Mouse (Mus musculus): ENCODE measurements around the gene Prkn.

The Prkn gene

GRCm38 (mm10) chr17:11290183-11290582 is 450.0 kb downstream of the Prkn start:
- DNase-seq: no peak

DNA sequence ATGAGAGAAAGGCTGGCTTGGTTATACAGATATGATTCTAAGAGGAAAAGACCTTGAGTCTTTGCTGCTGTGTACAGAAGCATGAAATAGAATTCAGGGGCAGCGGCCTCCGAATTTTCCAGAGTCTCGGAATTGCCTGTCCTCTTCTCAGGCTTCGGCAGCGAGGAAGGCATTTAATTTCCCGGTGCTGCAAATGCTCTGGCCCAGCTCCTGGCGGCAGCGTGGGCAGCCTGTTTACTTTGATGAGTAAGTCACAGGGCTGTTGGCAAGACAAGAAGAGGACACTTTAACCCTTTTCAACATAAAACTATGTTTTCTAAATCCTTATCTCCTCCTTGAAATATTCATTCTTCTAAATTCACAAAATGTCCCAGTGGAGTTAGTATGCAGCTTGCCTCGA is 462.9 kb downstream of the Prkn start:
- DNase-seq: no peak

GRCm38 (mm10) chr17:11309843-11310242 is 469.7 kb downstream of the Prkn start:
- peak; percentile 6 for DNase-seq

- DNase-seq: no peak
These were observed 474.0 kb downstream of the Prkn start for GRCm38 (mm10) chr17:11314163-11314562.

- DNase-seq: no peak
These were observed 475.5 kb downstream of the Prkn start for GRCm38 (mm10) chr17:11315675-11316074.

DNA sequence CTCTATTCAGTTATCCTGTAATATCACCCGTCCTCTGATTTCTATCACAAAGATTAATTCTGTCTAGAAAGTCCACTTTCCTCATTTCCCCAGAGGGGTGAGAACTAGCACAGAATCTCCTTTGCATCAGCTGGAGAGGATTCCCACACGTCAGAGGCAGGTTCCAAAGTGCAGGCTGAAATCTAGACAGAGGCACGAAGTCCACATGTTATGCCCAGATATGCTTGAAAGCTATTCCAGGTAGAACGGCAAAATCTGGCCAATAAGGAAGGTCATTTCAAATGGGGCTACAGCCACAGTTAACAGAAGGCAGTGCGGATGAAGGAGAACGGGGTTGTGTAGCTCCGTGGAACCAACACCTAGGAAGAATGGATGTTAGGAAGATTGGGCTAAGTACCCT is 478.8 kb downstream of the Prkn start:
- DNase-seq: no peak

DNA sequence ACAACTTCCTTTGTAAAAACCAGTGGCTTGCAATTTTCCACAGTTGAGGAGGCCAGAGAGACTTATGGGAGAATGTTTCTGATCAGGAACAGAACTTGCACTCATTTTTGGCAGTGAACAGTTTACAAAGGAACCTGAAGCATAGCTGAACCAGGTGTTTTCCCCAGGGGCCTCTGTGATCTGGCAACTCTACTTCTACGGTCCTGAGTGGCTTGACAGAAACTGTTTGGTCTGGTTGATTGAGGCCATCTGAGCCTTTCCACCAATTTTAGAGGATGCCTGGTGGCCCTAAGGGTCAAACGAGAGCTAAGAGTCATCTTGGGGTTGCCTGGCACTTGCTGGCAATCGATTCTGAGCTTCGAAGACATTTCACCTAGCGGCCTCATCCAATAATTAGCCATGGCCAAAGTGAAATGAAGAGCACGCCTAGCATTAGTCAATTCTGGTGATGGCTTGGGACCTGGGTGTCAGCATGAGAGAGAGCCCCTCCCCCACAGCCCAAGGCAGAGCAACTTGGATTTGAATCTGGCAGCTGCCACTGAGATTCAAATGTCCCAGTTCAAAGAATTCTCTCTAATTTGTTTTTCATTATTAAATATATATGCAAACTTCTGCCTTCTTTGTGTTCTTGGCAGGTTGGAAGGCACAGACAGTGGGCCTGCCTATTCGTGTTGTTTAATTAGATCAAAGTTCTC is 479.6 kb downstream of the Prkn start:
- DNase-seq: no peak

- no peak for DNase-seq
These were observed 491.9 kb downstream of the Prkn start for GRCm38 (mm10) chr17:11332081-11332480.

DNA sequence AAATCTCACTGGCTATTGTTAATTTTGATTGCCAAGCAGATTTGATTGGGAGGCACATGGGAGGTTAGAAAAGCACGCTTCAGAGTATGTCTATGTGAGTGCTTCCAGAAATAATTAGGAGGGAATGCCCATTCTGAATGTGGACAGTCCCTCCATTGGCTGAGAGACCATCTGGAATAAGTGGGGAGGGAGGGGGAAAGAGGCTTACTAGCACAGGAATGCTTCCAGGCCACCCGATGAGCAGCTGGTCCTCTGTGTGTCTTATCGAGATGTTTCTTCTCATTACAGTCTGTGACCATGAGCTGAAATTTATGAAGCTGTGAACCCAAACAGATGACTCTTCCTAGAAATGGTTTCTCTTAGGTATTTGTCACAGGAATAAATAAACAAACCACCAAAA is 493.6 kb downstream of the Prkn start:
- no peak for DNase-seq

DNA sequence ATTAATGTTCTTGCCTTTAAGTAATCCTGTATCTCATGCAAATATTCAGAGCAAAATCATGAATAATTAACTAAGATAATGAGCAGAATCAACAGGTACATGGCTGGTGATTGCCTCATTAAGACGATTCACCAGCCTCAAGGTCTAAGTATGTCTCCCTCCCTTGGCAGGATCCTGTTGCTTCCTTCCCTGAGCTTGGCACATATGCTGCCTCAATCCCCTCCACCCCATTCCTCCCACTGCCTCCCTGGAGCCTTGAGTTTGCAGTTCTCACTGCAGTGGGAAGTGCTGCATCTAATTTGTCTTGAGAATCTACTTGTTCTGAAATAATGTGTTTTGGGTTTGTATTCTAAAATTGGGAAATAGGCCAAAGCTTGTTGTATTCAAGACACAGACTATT is 496.0 kb downstream of the Prkn start:
- no peak for DNase-seq

GRCm38 (mm10) chr17:11340368-11340767 is 500.2 kb downstream of the Prkn start:
- DNase-seq: no peak

DNA sequence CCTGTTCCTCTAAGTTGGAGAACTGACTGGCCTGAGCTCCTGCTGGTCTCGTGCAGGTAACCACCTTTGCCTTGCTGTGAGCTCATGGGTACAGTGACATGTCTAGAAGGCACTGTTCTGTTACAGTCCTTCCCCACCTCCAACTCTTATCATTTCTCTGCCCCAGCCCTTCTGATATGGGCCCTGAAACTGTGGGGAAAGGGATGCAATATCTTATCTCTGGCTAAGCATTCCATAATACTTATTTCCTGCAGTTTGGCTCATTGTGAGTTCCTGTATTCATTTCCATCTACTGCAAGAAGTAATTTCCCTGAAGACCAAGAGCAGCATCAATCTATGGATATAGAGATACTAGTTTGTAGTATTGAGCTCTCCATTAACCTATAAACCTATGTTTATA is 506.1 kb downstream of the Prkn start:
- DNase-seq: no peak

DNA sequence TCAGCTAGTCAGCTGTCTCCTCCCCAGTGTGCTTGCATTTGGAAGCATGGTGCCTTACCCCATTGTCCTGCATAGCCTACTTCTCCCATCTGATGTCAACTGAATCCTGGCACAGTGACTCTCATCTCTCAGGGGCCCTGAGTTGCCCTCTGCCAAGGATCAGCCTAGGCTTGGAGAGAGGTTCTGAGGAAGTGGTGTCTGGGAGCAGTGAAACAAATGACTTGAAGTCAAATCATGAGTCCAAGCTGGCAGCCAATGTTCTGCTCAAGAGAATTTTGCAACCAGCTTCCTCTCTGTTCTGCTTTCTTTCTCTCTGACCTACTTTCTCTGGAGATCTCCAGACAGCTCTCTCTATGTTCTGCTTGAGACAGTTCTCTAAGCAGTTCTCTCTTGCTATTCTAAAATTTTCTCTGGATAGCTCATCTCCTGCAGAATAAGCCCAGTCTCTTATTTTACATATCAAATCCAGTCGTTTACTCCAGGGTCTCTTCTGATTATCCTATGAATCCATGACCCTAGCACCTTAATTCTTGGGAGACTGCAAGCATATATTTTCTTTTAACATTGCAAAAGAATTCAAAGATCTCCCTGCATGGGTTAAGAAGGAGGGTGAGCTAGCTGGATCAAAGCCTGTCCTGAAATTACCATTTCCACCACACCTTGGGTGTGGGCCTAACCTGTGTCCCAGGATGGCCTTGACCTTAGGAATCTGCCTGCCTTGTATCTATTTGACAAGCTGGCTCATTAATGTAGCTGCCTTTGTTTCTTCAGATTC is 512.8 kb downstream of the Prkn start:
- peak; percentile 3 for DNase-seq

- DNase-seq: no peak
These were observed 513.4 kb downstream of the Prkn start for GRCm38 (mm10) chr17:11353553-11353945.

GRCm38 (mm10) chr17:11354348-11354747 is 514.2 kb downstream of the Prkn start:
- DNase-seq: no peak

DNA sequence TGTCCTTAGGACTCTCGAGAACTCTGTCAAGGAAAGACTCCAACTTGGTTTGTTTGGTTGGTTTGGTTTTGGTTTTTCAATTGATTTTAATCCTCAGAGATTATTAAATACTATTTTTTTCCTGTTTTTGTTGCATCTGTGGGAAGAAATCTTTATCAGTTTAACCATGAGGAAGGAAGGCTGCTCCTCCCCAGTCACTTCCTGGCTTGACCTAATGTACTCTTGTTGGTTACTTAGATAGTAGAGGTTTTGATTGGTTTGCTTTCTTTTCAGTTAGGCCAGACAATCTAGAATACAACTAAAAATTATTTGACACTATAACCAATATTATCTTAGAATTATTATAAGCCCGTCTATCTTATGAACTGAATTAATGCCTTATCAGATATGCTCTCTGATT is 535.3 kb downstream of the Prkn start:
- no peak for DNase-seq

GRCm38 (mm10) chr17:11383364-11383962 is 543.3 kb downstream of the Prkn start:
- DNase-seq: no peak

GRCm38 (mm10) chr17:11385246-11385645 is 545.1 kb downstream of the Prkn start:
- no peak for DNase-seq

GRCm38 (mm10) chr17:11392622-11393294 is 552.6 kb downstream of the Prkn start:
- no peak for DNase-seq

DNA sequence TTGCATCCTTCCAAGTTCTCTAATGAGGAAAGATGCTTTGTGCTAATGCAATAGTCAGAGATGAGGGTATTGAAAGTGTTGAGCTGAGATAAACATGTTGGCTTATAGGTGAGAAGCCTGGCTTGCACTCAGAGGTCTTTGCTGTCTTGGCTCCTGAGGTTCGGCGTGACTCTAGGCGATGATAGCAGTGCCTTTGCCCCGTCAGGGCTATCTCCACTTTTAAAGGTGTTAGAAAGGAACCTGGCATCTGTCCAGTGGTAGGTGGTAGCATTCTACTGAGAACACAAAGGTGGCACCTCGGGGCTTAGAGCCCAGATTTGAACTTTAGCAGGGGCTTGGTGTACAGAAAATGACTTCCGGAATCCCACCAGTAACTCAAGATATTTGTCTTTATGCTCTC is 554.4 kb downstream of the Prkn start:
- DNase-seq: no peak

GRCm38 (mm10) chr17:11397678-11398077 is 557.5 kb downstream of the Prkn start:
- no peak for DNase-seq

DNA sequence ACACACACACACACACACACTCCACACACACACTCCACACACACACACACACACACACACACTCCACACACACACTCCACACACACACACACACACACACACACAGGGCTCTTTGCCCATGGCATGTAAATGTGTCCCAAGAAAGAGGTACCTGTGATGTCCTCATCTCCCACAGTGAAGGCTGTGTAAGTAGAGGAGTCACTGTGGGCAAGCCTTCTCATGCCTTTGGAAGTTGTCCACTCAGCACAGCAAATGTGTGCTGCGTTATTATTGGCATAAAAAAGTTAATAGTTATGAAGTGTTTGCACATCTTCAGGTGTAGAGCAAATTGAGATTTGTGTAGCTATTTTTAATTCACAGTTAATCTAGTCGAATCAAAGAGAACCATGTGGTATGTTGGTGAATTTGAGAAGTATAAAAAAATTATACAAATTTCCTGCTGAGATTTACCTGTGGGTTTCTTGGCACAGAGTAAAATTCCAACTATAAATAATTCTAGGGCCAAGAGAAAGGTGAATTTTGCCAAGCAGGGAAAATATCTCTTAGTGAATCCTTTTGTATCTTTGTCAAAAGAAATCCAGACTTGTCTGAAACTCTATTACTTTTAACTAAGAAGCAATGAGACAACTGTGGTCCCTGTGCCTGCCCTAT is 562.2 kb downstream of the Prkn start:
- no peak for DNase-seq

DNA sequence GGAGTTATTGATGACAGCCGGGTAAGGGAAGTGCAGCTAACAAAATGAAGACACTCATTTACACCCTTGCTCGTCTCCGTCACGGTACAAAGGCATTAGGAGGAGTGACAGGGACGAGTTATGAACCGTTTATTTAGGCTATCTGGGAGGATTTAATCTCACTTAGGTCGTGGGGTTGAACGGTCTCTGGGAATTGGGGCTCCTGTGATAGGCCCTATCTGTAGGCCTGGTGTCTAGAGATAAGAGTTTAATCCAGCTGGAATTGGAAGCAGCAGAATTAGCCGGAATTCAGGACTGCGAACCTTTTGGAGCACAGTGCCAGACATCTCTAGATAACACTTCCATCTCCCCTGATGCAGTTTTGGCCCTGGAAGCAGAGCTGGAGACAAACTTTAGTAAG is 571.2 kb downstream of the Prkn start:
- DNase-seq: no peak
